Mouse (Mus musculus) thymus, adult 18-20 months (tissue): Measurements from ENCODE around the gene Mphosph9.

Experiments
- DNase-seq, 2 experiments: peaks; one replicate each; pipeline ENCODE4 v3.0.0; 2022; ENCODE audit warnings: mixed read lengths in 2 of 2

Gene Mphosph9

GRCm38 (mm10) chr5:124211669-124212068 is 116.1 kb downstream of the Mphosph9 start:
- no peak for DNase-seq

- DNase-seq: no peak
Observed at GRCm38 (mm10) chr5:124211234-124211633, 116.5 kb downstream of the Mphosph9 start.

GRCm38 (mm10) chr5:124210281-124211016 is 117.3 kb downstream of the Mphosph9 start:
- no peak for DNase-seq

GRCm38 (mm10) chr5:124209850-124210249 is 117.9 kb downstream of the Mphosph9 start:
- no peak for DNase-seq

- no peak for DNase-seq
Observed at GRCm38 (mm10) chr5:124208030-124208429, 119.7 kb downstream of the Mphosph9 start.

- DNase-seq: no peak
Observed at GRCm38 (mm10) chr5:124206481-124207038, 121.2 kb downstream of the Mphosph9 start.

GRCm38 (mm10) chr5:124205809-124206380 is 121.9 kb downstream of the Mphosph9 start:
- no peak for DNase-seq

GRCm38 (mm10) chr5:124205211-124205610 is 122.6 kb downstream of the Mphosph9 start:
- DNase-seq: no peak

GRCm38 (mm10) chr5:124204127-124204794 is 123.5 kb downstream of the Mphosph9 start:
- DNase-seq: no peak

- no peak for DNase-seq
Observed at GRCm38 (mm10) chr5:124203251-124203650, 124.5 kb downstream of the Mphosph9 start.

- no peak for DNase-seq
Observed at GRCm38 (mm10) chr5:124202071-124202470, 125.7 kb downstream of the Mphosph9 start.

- no peak for DNase-seq
Observed at GRCm38 (mm10) chr5:124201564-124201963, 126.2 kb downstream of the Mphosph9 start.
